ENCODE assay signal across 1 mouse cellular context in genomic region chr17:74338937-74339804, GRCm38 (mm10).
TF ChIP-seq lines count a peak whose summit lies in the region.

Gene Spast (plus strand): TSS chr17:74338987.

TF ChIP-seq in CH12.LX, 34 proteins besides CTCF, POLR2A, EP300 and RAD21 (continued from another document):
- TF ChIP-seq ZMIZ1 (IDR thresholded peaks at IDR 0.05; ENCODE audit: low read depth, low read length) (peak; percentile 22; the same call in 1 of the 2 replicates), NRF1 (IDR thresholded peaks at IDR 0.05; ENCODE audit: low read depth, low read length) (no peak), TBP (conservative IDR thresholded peaks at IDR 0.05; ENCODE audit: low read depth, low read length) (no peak), SIN3A (IDR thresholded peaks at IDR 0.05; ENCODE audit: low read length) (peak; percentile 56; the same call in 1 of the 2 replicates), GABPA (IDR thresholded peaks at IDR 0.05; ENCODE audit: insufficient replicate concordance, low read depth, low read length) (no peak)
